Mouse (Mus musculus) G1E (cell line): Measurements from ENCODE around the gene Wwp2. TPM values are rescaled to one million over a fixed set of nuclear protein-coding genes. Genes with fewer than 3 reads are reported as not detected.

Experiments used
- ATAC-seq: 2 replicates; pipeline ENCODE4 v1.8.0; 2016; ENCODE audit warnings: mild to moderate bottlenecking; ENCODE audit not compliant: insufficient number of reproducible peaks, poor library complexity, low FRiP score, severe bottlenecking; ENCODE audit errors: extremely low read depth
- DNase-seq: peaks from one replicate; pipeline ENCODE4 v3.0.0; 2012; ENCODE audit warnings: low spot score
- H3K27me3 ChIP-seq: 2 replicates; pipeline ENCODE4 v1.6.1; 2012; ENCODE audit warnings: mild to moderate bottlenecking, low read length, inconsistent platforms; ENCODE audit not compliant: insufficient read depth
- H3K36me3 ChIP-seq: replicated peaks from 2 replicates; pipeline ENCODE3; 2012; ENCODE audit warnings: mild to moderate bottlenecking, inconsistent platforms
- H3K4me1 ChIP-seq: 2 replicates; pipeline ENCODE4 v1.6.1; 2012; ENCODE audit warnings: low read depth, low read length, inconsistent platforms, mixed read lengths; ENCODE audit not compliant: insufficient read depth
- H3K4me3 ChIP-seq: 2 replicates; pipeline ENCODE4 v1.5.1; 2012; ENCODE audit warnings: low read depth, mild to moderate bottlenecking, inconsistent platforms, low read length, moderate library complexity, mixed read lengths
- H3K9me3 ChIP-seq: replicated peaks from 2 replicates; pipeline ENCODE4 v1.6.1; 2012; ENCODE audit warnings: inconsistent platforms
- CTCF ChIP-seq: IDR thresholded peaks from 2 replicates; pipeline ENCODE4 v1.5.1; 2012; ENCODE audit warnings: low read depth, low read length, inconsistent platforms, mixed read lengths
- GATA1 ChIP-seq: IDR thresholded peaks from 2 replicates; pipeline ENCODE4 v1.6.1; 2012; ENCODE audit warnings: borderline replicate concordance, low read length, inconsistent platforms, mixed read lengths
- GATA2 ChIP-seq: IDR thresholded peaks from 2 replicates; pipeline ENCODE4 v1.6.1; 2012; ENCODE audit warnings: low read depth, low read length, inconsistent platforms, borderline replicate concordance
- POLR2AphosphoS5 ChIP-seq: IDR thresholded peaks from 2 replicates; pipeline ENCODE4 v1.6.1; 2012; ENCODE audit warnings: low read depth, low read length, inconsistent platforms; ENCODE audit not compliant: insufficient replicate concordance
- TAL1 ChIP-seq: conservative IDR thresholded peaks from 2 replicates; pipeline ENCODE4 v1.6.1; 2012; ENCODE audit warnings: low read depth, low read length, inconsistent platforms, mixed read lengths
- polyA plus RNA-seq: library from polyadenylated mRNA; stranded (reverse); fragments of >175 nt; gene quantifications from 2 replicates; pipeline ENCODE4 v1.2.3, GENCODE M21; 2012
- total RNA-seq, 2 experiments: library from RNA; stranded (forward) in 1 of 2; stranded (reverse) in 1 of 2; fragments of 200-1000 nt in 1 of 2; fragments of >200 nt in 1 of 2; fragmentation: Nextera tagmentation in 1 of 2; gene quantifications; 2 replicates each; pipeline ENCODE4 v1.2.3; 2014 to 2017

Gene Wwp2
- total and polyA plus RNA-seq, 3 experiments = 45.7 to 77.5 (median 71.4) TPM

DNA sequence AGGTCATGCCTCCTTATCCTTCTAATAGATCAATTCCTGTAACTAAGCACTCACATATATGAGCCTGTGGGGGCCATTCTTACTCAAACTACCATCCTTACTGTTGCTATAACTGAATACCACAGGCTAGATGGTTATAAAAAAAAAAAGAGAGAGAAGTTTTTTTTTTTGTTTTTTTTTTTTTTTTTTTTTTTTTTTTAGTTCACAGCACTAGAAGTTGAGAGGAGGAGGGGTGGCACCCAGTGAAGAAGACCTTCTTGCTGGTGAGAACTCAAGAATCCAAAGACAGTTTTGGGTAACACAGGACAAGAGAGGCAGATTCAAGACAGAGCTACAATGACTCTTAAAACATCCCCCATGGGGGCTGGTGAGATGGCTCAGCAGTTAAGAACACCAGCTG is 40.8 kb upstream of the Wwp2 start:
- no peak for ATAC-seq
- DNase-seq = no peak
- Histone ChIP-seq H3K36me3 (peaks cover 12% of the 10 kb centered on the region), H3K4me3 (no peak overlapping the region), H3K4me1 (peaks cover 32% of the 10 kb centered on the region), H3K9me3 (no peaks in the 10 kb centered on the region), H3K27me3 (no peaks in the 10 kb centered on the region)
- TF ChIP-seq GATA2 (no peak), CTCF (no peak), POLR2AphosphoS5 (no peak), TAL1 (no peak), GATA1 (no peak)

DNA sequence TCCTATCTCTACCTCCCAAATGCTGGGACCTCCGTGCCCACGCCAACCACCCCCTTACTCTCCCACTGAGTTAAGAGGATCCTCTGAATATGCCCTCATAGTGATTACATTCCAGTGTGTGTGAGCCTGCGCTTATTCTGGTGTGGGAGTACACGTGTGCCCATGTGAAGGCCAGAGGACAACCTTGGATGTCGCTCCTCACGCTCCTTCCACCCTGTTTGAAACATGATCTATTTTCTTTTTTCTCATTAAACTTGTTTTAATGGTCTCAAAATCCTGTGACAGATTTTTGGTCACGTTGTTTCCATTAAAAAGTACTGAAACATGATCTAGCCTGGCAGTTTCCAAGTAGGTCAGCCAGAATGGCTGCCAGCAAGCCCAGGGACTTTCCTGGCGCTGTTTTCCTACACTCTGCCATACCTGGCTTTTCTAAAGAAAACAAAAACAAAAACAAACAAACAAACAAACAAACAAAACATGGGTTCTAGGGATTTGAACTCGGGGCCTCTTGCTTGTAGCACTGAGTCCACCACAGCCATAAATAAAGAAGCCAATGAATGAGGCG is 40.0 kb upstream of the Wwp2 start:
- DNase-seq (no peak), ATAC-seq (no peak)
- TF ChIP-seq CTCF = no peak
- TF ChIP-seq GATA2 = no peak
- TF ChIP-seq POLR2AphosphoS5 = no peak
- no peak for TF ChIP-seq GATA1
- no peak for TF ChIP-seq TAL1
- H3K9me3 ChIP-seq = no peaks in the 10 kb centered on the region
- H3K4me3 ChIP-seq = no peak overlapping the region
- H3K4me1 ChIP-seq = peaks cover 30% of the 10 kb centered on the region
- peaks cover 7% of the 10 kb centered on the region for H3K36me3 ChIP-seq
- H3K27me3 ChIP-seq = no peaks in the 10 kb centered on the region

DNA sequence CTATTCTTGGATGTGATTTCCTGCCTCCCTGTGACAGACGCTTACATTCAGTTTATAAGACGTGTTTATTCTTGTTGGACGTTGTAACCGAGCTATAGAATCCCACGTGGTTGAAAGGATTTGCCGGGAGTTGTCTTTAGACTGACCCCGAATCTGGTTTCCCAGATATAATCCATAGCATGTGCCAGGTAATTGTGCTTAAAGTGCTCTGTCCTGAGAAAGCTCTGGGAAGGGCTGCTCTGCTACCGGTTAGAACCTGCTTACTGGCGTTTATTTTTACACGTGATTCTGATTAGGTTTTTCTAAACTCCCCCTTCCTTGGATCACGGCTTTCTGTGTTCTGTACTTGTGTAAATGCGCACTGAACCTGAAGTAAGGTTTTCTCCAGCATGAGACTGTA is 38.5 kb upstream of the Wwp2 start:
- H3K4me3 ChIP-seq = no peak overlapping the region
- no peak for DNase-seq
- H3K9me3 ChIP-seq = no peaks in the 10 kb centered on the region
- H3K4me1 ChIP-seq = peaks cover 42% of the 10 kb centered on the region
- ATAC-seq = no peak
- TF ChIP-seq GATA2 (no peak), CTCF (no peak), POLR2AphosphoS5 (no peak), GATA1 (no peak), TAL1 (no peak)
- H3K36me3 ChIP-seq = peaks cover 2% of the 10 kb centered on the region
- no peaks in the 10 kb centered on the region for H3K27me3 ChIP-seq

DNA sequence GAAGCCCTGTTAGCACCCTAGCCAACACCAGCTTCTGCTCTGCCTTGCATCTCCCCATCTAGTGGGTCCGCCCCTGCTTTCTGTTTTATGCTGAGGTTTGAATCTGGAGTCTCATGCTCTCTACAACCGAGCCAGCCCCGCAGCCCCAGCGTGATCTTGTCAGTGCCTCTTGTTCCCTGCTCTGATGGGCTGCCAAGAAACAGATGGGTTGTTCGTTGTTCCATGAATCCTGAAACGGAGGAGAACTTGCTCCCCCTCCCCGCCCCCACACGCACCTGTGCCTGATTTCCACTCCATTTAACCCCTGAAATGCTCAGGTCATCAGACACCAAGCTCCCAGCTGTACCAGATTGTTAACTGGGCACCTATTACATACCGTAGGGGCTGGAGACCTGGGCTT is 36.7 kb upstream of the Wwp2 start:
- DNase-seq (no peak), ATAC-seq (no peak)
- TF ChIP-seq CTCF (no peak), POLR2AphosphoS5 (no peak), GATA1 (no peak), GATA2 (no peak), TAL1 (no peak)
- H3K4me3 ChIP-seq = no peak overlapping the region
- peaks cover 2% of the 10 kb centered on the region for H3K36me3 ChIP-seq
- no peaks in the 10 kb centered on the region for H3K9me3 ChIP-seq
- no peaks in the 10 kb centered on the region for H3K27me3 ChIP-seq
- H3K4me1 ChIP-seq = peaks cover 61% of the 10 kb centered on the region

GRCm38 (mm10) chr8:107401866-107402265 is 34.3 kb upstream of the Wwp2 start:
- H3K4me3 ChIP-seq = no peak overlapping the region; the same call in 1 of the 2 replicates
- H3K4me1 ChIP-seq = peaks cover 62% of the 10 kb centered on the region
- ATAC-seq (no peak), DNase-seq (no peak)
- TF ChIP-seq GATA1 (no peak), GATA2 (no peak), POLR2AphosphoS5 (no peak), TAL1 (no peak), CTCF (no peak)
- no peaks in the 10 kb centered on the region for H3K27me3 ChIP-seq
- H3K9me3 ChIP-seq = no peaks in the 10 kb centered on the region
- peaks cover 4% of the 10 kb centered on the region for H3K36me3 ChIP-seq

DNA sequence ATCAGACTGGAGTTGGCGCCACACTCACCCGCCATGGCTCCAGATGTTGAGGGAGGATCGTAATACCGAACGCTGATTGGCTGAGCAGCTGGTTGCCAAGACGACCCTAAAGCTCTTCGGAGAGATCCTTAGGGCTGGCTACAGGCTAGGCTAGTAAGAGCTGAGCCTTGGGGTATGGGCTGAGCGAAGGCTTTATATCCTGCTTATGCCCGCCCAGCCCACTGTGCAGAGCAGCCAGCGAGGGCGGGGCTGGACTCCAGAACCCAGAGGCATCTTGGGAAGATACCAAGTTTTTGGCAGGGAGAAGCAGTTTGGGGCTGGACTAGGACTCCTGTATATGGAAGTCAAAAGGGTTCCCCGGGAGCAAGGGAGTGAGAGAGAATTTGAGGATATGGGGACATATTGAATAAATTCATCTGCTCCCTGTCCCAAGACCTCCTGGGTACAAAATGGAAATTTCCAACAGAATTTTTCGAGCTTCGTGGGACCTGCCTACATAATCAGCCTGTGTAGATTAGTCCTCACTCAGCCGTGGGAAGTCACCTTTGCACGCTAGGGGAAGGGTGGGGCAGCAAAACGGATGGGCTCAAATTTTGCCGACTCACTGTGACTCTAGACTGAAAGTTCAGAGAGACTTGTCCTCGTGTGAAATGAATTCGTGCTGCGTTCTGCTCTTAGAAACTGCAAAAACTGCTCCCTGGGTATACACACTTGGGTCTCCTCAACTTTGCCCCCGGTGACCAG is 33.0 kb upstream of the Wwp2 start, which contains the start of gene Nqo1:
TSS of gene Nqo1 (minus strand) at position 169 of the 744 bp plus-strand sequence.
- Histone ChIP-seq H3K36me3 (peaks cover 18% of the 10 kb centered on the region), H3K4me3 (peak within 1 kb of the TSS; percentile 68), H3K9me3 (no peaks in the 10 kb centered on the region), H3K27me3 (no peaks in the 10 kb centered on the region), H3K4me1 (peaks cover 55% of the 10 kb centered on the region)
- TF ChIP-seq CTCF (no peak), POLR2AphosphoS5 (no peak), GATA1 (no peak), TAL1 (no peak), GATA2 (no peak)
- DNase-seq (peak; percentile 83), ATAC-seq (peak; percentile 91)
